Mouse (Mus musculus) brain, embryonic 18.5 days (tissue): ENCODE measurements around the gene Rpl27a.

Experiments used
- DNase-seq: peaks from one replicate; pipeline ENCODE4 v3.0.0-alpha.2; 2012; ENCODE audit warnings: low read depth, low spot score

Rpl27a gene

GRCm38 (mm10) chr7:109525740-109526663 lies 7.1 kb downstream of the Rpl27a start:
- DNase-seq = no peak

DNA sequence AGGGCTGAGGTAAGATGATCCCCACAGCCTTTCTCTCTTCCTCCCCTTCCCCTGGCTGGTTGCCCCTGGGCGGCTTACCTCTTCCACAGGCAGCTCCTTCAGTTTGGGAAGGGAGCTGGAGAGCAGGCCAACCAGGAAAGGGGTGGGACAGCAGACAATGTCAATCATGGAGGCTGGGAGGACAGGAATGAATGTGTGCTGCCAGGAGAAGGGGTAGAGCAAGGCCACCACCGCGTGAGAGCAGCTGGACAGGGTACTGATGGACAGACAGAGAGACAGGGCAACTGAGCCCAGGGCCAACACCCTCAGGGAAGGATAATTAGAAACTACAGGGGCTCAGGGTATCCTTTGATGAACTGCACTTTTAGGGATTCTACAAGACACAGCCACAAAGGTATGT lies 8.6 kb downstream of the Rpl27a start:
- no peak for DNase-seq

- DNase-seq = no peak
Measured at GRCm38 (mm10) chr7:109528356-109528755, 9.4 kb downstream of the Rpl27a start.

DNA sequence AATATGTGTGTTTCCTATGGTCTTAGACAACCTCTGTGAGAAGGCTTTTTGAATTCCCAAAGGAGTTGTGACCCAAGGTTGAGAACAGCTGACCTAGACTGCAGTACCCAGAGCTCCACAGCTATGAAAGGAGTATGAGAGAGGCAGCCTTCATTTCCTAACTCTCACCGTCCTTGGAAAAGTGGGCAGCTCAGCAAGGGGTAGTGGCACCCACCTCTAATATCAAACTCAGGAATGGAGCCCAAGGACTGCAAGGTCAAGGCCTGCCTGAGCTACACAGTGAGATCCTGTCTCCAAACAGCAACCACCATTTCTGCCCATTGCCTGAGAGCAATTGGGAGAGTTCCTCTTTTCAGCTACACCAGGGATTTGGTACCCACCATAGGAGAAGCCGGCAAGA lies 10.8 kb downstream of the Rpl27a start:
- DNase-seq = no peak

GRCm38 (mm10) chr7:109531501-109531900 lies 12.6 kb downstream of the Rpl27a start:
- DNase-seq = no peak

DNA sequence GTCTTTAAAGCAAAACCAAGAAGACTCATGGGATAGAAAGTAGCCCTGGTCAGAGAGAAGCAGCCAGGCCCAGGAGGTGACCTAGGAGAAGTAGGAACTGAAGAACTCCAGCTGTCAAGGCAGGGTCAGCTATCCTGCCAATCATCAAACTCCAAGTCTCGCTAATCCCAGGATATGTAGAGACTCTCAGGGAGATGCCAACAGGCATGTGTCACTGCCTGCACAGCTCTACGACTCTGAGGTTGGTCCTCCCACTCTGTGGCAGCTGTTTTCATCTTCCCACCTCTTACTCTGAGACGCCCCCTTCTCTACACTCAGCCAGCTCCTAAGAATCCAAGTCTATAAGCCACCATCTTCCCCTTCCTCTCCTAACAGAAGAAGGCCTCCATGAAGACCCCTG lies 13.7 kb downstream of the Rpl27a start:
- DNase-seq = no peak

DNA sequence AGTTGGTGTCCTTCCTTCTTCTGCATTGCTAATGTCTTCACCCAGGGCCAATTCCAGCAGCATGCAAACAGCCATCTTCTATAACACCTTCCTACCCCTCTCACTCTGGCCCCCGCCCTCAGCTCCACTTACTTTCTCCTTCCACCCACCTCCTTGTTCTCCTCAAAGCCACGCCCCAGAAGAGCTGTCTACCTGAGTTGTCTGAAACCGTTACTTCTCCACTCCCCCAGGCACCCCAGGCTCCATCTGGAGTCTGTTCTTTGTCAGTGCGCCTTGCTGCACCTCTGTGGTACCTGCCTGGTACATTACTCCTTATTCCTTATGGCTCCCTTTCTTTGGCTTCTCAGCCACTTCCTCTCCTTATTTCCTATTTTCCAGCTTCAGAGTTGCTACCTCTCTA lies 14.2 kb downstream of the Rpl27a start:
- no peak for DNase-seq

GRCm38 (mm10) chr7:109533888-109534287 lies 14.9 kb downstream of the Rpl27a start:
- no peak for DNase-seq

DNA sequence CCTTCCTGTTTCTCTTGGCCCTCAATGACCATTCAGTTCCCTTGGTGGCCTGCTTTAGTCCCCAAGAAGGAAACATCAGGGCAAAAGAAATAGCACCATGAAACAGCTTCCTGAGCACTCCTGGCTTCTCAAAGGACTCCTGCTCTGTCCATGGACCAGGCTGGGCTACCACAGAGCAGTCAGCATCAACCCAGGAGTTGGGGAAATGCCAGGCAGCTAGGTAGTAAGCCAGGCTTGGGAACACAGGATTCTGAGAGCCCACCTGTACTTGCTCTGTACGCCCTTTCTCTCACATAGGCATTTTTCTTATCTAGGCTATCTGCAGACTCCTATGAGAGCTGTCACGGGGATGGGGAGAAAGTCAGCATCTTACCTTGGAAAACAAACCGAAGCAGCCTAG lies 16.0 kb downstream of the Rpl27a start:
- DNase-seq = no peak

DNA sequence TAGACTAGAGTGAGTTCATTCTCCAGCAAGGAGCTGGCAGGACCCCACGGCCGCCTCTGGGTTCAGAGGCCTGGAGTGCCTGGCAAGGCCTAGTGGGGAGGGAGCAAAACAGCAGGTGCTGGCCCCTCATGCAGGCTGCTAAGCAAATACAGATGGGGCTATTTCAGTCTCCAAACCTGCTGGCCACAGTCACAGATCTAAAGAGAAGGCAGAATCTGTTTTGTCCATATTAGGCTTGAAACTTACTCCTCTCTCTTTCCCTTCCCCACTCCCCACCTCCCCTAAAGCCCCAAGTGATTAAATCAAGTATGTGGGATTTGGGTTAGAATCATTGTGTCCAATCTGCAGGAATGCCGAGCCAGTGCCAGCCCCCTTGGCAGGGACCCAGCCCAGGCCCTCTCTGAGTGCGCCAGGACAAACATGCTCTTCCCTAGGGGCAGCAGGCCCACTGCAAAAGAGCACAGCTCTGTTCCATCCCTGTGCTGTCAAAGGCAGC lies 17.6 kb downstream of the Rpl27a start:
- peak; percentile 37 for DNase-seq

- DNase-seq = no peak
Measured at GRCm38 (mm10) chr7:109540902-109541301, 22.0 kb downstream of the Rpl27a start.

DNA sequence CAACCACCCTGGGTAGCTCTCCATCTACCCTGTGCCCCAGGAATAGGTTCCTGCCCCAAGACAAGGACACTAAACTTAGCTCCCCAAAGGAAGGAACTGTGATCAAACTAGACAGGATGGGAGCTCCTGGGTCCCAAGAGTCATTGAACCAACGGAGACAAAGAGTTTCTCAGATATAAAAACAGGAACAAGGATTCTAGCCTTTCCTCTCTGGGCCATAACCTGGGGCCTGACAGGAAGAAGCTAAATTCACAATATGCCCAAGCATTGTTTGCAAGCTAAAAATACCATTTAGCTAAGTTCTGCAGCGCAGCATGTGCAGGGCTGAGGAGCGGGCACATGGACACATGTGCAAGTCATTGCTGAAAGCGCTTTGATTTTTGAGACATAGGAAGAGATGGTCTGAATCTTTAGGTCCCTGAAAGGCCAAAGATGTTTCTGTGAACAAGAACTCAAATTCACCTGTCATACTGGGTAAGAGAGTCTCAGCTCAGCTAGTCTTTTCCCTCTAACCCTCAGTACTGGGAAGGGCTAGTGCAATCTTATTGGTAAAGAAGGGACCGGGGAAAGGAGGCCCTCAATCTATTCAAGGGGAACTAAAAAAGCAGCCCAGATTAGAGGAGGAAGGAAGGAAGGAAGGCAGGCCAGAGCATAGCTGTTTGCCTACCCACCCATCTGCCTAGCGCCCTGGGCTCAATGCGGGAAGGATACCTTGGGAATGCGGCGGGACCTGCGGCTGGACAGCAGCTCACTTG lies 22.8 kb downstream of the Rpl27a start:
- DNase-seq = no peak

DNA sequence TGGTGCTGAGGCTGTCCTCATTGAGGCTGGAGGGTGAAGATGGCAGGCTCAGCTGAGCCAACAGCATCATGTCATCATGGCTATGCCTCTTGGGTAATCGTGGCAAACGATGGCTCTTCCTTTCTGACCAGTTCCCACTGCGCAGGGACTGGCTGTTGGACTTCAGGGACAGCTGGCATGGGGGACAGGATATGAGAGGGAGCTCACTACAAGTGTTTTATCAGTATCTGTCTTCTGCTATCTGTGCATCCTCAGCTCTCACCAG lies 23.3 kb downstream of the Rpl27a start:
- DNase-seq = no peak

GRCm38 (mm10) chr7:109544792-109545191 lies 25.8 kb downstream of the Rpl27a start:
- no peak for DNase-seq

- DNase-seq = no peak
Measured at GRCm38 (mm10) chr7:109545255-109545993, 26.5 kb downstream of the Rpl27a start.

GRCm38 (mm10) chr7:109546186-109546585 lies 27.2 kb downstream of the Rpl27a start:
- no peak for DNase-seq

DNA sequence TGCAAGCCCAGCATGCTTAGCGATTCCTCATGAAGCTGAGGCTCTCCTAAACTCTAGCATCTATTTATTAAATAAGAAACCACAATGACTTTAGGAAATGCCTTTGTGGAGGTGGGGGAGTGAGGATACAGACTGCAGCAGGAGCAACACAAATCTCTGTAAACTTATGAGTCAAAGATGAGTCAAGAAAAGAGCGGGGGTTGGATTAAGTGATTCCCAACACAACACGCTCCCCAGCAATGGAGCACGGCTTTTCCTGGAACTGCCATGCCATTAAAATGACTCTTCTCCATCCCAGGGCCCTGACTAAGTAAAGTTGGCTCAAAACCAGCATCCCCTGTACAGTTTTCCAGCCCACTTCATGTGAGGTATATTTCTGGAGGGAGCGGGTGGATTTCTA lies 27.8 kb downstream of the Rpl27a start:
- DNase-seq = no peak

- DNase-seq = no peak
Measured at GRCm38 (mm10) chr7:109559536-109559935, 40.6 kb downstream of the Rpl27a start.

GRCm38 (mm10) chr7:109561466-109562153 lies 42.7 kb downstream of the Rpl27a start:
- DNase-seq = no peak

DNA sequence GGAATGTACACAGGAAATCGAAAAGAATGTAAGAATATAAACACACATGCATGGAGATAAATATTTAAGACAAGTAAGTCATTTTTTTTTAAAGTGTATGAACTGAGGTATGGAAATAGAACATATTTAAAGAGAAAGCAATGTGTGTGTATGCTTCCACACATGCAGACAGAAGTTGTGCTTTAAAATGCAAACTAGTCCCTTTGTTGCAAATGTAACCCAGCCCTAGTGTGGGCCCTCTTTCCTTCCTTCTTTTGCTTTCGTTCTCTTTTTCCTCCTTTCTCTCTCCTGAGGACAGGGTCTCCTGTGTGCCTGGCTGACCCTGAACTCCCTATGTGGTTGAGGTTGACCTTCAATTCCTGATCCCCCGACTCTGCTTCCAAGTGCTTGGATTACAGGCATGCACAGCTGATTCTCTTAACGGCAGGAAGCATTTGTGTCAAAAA lies 43.2 kb downstream of the Rpl27a start:
- DNase-seq = no peak

- no peak for DNase-seq
Measured at GRCm38 (mm10) chr7:109562676-109563075, 43.7 kb downstream of the Rpl27a start.
